Mouse (Mus musculus) thymus, adult 2 months (tissue): Measurements from ENCODE around the gene Vezt.

ENCODE experiments used
- CTCF ChIP-seq: fragments of 200-500 bp; IDR thresholded peaks from 2 replicates; pipeline ENCODE4 v1.5.1; 2012; ENCODE audit warnings: mild to moderate bottlenecking, control low read depth, low read length, moderate library complexity, borderline replicate concordance; ENCODE audit not compliant: control insufficient read depth, poor library complexity, insufficient read depth; ENCODE audit errors: extremely low read depth
- POLR2A ChIP-seq: fragments of 200-500 bp; IDR thresholded peaks from 2 replicates; pipeline ENCODE4 v1.6.1; 2012; ENCODE audit warnings: mild to moderate bottlenecking, low read length, control low read depth, moderate library complexity; ENCODE audit not compliant: control insufficient read depth, poor library complexity, insufficient read depth; ENCODE audit errors: extremely low read depth

GRCm38 (mm10) chr10:94043908-94044307, 8.3 kb upstream of the Vezt start:
- TF ChIP-seq POLR2A (no peak), CTCF (no peak)
